Mouse (Mus musculus): Measurements from ENCODE around the gene Gorab. TPM values are rescaled to one million over a fixed set of nuclear protein-coding genes. Genes with fewer than 3 reads are reported as not detected.

Gene Gorab
- polyA plus RNA-seq, 1 experiment from 2014 or later: 41.9 TPM

GRCm38 (mm10) chr1:163390044-163390443, 13.4 kb downstream of the Gorab start:
- WGBS: 81% methylated on average over 4 of the region's 4 CpGs
- Histone ChIP-seq H3K9ac (replicated peaks; ENCODE audit: low read length) (no peak overlapping the region), H3K4me3 (ENCODE audit: low read depth, low read length) (no peak overlapping the region), H3K9me3 (replicated peaks; ENCODE audit: control insufficient read depth, low read length) (no peaks in the 10 kb centered on the region), H3K4me2 (ENCODE audit: low read depth, low read length) (no peak overlapping the region), H3K27ac (replicated peaks; ENCODE audit: low read depth, low read length) (no peak overlapping the region), H3K27me3 (ENCODE audit: control insufficient read depth, insufficient read depth, low read length) (no peaks in the 10 kb centered on the region), H3K4me1 (ENCODE audit: control insufficient read depth, insufficient read depth, low read length) (no peaks in the 10 kb centered on the region), H3K36me3 (replicated peaks; ENCODE audit: control insufficient read depth, insufficient read depth, low read depth, low read length) (no peaks in the 10 kb centered on the region; the same call in none of the 2 replicates)
- ATAC-seq (replicated peaks; ENCODE audit: insufficient number of reproducible peaks, low FRiP score, low TSS enrichment, low read depth) (no peak), DNase-seq (ENCODE audit: low spot score) (no peak)

- Histone ChIP-seq H3K9me3 (replicated peaks; ENCODE audit: control insufficient read depth, low read length) (no peaks in the 10 kb centered on the region), H3K27me3 (ENCODE audit: control insufficient read depth, insufficient read depth, low read length) (no peaks in the 10 kb centered on the region), H3K9ac (replicated peaks; ENCODE audit: low read length) (no peak overlapping the region), H3K27ac (replicated peaks; ENCODE audit: low read depth, low read length) (no peak overlapping the region), H3K36me3 (replicated peaks; ENCODE audit: control insufficient read depth, insufficient read depth, low read depth, low read length) (no peaks in the 10 kb centered on the region; the same call in 1 of the 2 replicates), H3K4me3 (ENCODE audit: low read depth, low read length) (no peak overlapping the region), H3K4me1 (ENCODE audit: control insufficient read depth, insufficient read depth, low read length) (no peaks in the 10 kb centered on the region), H3K4me2 (ENCODE audit: low read depth, low read length) (no peak overlapping the region)
- DNase-seq (ENCODE audit: low spot score): no peak
- WGBS: 82% methylated on average over 9 of the region's 9 CpGs
- ATAC-seq (replicated peaks; ENCODE audit: insufficient number of reproducible peaks, low FRiP score, low TSS enrichment, low read depth): no peak
Measured at GRCm38 (mm10) chr1:163386196-163386595, 17.3 kb downstream of the Gorab start.

GRCm38 (mm10) chr1:163383442-163384027, 19.9 kb downstream of the Gorab start:
- no peak overlapping the region for H3K27ac ChIP-seq (replicated peaks; ENCODE audit: low read depth, low read length)
- WGBS: 36% methylated on average over 5 of the region's 5 CpGs
- ATAC-seq (replicated peaks; ENCODE audit: insufficient number of reproducible peaks, low FRiP score, low TSS enrichment, low read depth): peak; percentile 86; the same call in 1 of the 2 replicates

DNA sequence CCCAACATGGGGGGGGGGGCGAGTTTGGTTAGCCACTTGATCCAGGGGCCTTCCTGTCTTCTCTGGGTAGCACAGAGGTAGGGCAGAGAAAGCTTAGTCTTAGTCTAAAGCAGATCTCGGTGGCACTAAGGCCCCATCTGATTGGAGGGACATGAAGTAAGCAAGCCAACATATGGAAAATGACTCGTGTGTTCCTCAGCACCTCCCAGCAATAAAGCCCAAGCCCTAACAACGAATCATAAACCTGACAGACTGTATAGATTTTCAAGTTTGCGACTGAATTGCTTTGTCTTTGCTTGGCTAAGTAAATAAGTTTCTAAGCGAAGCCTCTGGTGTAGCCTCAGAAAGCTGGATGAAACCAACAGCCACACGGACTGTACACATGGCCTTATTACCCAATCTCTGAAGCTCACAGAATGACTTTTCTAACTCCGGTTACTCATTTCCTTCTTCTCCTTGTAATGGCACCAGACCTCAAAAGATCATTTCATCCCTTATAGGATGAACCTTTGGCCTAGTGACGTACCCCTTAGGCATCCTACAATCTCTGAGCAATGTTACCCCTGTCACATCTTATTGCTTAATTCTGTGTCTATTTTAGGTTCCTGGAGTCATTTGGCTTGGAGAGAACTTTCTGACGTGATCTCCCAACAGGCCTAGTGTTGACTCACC, 21.3 kb downstream of the Gorab start:
- DNase-seq (ENCODE audit: low spot score) (no peak), ATAC-seq (replicated peaks; ENCODE audit: insufficient number of reproducible peaks, low FRiP score, low TSS enrichment, low read depth) (no peak)
- WGBS: 89% methylated on average over 10 of the region's 10 CpGs
- Histone ChIP-seq H3K36me3 (replicated peaks; ENCODE audit: control insufficient read depth, insufficient read depth, low read depth, low read length) (no peaks in the 10 kb centered on the region; the same call in 1 of the 2 replicates), H3K4me2 (ENCODE audit: low read depth, low read length) (no peak overlapping the region), H3K27me3 (ENCODE audit: control insufficient read depth, insufficient read depth, low read length) (no peaks in the 10 kb centered on the region), H3K4me1 (ENCODE audit: control insufficient read depth, insufficient read depth, low read length) (no peaks in the 10 kb centered on the region), H3K9ac (replicated peaks; ENCODE audit: low read length) (no peak overlapping the region), H3K27ac (replicated peaks; ENCODE audit: low read depth, low read length) (no peak overlapping the region), H3K9me3 (replicated peaks; ENCODE audit: control insufficient read depth, low read length) (no peaks in the 10 kb centered on the region), H3K4me3 (ENCODE audit: low read depth, low read length) (no peak overlapping the region)

More at GRCm38 (mm10) chr1:163383442-163384027, 19.9 kb downstream of the Gorab start:
- no peaks in the 10 kb centered on the region; the same call in 1 of the 2 replicates for H3K36me3 ChIP-seq (replicated peaks; ENCODE audit: control insufficient read depth, insufficient read depth, low read depth, low read length)
- H3K4me2 ChIP-seq (ENCODE audit: low read depth, low read length): no peak overlapping the region
- no peak overlapping the region for H3K9ac ChIP-seq (replicated peaks; ENCODE audit: low read length)
- H3K27me3 ChIP-seq (ENCODE audit: control insufficient read depth, insufficient read depth, low read length): no peaks in the 10 kb centered on the region
- no peak overlapping the region for H3K4me3 ChIP-seq (ENCODE audit: low read depth, low read length)
- H3K4me1 ChIP-seq (ENCODE audit: control insufficient read depth, insufficient read depth, low read length): no peaks in the 10 kb centered on the region
- DNase-seq (ENCODE audit: low spot score): peak; percentile 72
- no peaks in the 10 kb centered on the region for H3K9me3 ChIP-seq (replicated peaks; ENCODE audit: control insufficient read depth, low read length)

DNA sequence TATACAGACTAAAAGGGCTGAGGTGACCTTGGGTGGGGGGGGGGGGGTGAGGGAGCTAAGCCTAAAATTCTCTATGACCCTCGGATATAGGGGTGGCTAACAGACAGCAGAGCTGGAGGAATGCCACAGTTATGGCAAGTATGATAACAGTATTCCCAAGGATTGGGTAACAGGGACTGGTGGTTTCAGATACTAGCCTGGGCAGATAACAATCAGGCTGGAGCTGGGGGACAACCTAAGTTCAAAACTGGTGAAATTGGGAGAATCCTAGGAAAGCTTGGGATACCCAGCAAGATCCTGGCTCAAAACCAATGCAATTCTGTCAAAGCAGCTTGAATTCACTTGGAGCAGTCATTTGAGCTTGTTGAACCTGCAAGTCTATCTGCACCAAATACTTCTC, 22.9 kb downstream of the Gorab start:
- ATAC-seq (replicated peaks; ENCODE audit: insufficient number of reproducible peaks, low FRiP score, low TSS enrichment, low read depth) (no peak), DNase-seq (ENCODE audit: low spot score) (no peak)
- no peaks in the 10 kb centered on the region for H3K4me1 ChIP-seq (ENCODE audit: control insufficient read depth, insufficient read depth, low read length)
- H3K4me2 ChIP-seq (ENCODE audit: low read depth, low read length): no peak overlapping the region
- H3K36me3 ChIP-seq (replicated peaks; ENCODE audit: control insufficient read depth, insufficient read depth, low read depth, low read length): no peaks in the 10 kb centered on the region
- H3K4me3 ChIP-seq (ENCODE audit: low read depth, low read length): no peak overlapping the region
- no peak overlapping the region for H3K27ac ChIP-seq (replicated peaks; ENCODE audit: low read depth, low read length)
- H3K9me3 ChIP-seq (replicated peaks; ENCODE audit: control insufficient read depth, low read length): no peaks in the 10 kb centered on the region
- H3K9ac ChIP-seq (replicated peaks; ENCODE audit: low read length): no peak overlapping the region
- H3K27me3 ChIP-seq (ENCODE audit: control insufficient read depth, insufficient read depth, low read length): no peaks in the 10 kb centered on the region
- 75% methylated on average over 1 of the region's 1 CpGs for WGBS

DNA sequence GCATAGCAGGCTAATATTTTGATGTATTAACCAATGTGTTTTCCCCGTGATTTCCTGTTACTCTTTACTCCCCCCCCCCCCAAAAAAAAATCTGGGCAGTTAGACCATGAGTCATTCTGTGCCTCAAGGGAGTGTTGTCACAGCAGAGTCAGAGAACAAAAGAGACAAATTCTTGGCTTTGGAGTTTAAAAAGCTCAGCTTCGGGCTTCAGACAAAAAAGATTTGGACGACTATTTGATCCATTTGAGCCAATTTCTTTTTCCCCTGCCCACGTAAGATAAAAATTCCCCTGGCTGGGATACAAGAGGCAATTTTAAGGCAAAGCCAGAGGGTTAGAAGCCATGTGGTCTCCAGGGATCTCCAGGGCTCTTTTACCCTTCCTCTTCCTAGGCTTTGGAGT, 23.4 kb downstream of the Gorab start:
- WGBS: 51% methylated on average over 4 of the region's 4 CpGs

GRCm38 (mm10) chr1:163377924-163378323, 25.5 kb downstream of the Gorab start:
- Histone ChIP-seq H3K27ac (replicated peaks; ENCODE audit: low read depth, low read length) (no peak overlapping the region), H3K4me1 (ENCODE audit: control insufficient read depth, insufficient read depth, low read length) (no peaks in the 10 kb centered on the region), H3K9ac (replicated peaks; ENCODE audit: low read length) (no peak overlapping the region), H3K27me3 (ENCODE audit: control insufficient read depth, insufficient read depth, low read length) (no peaks in the 10 kb centered on the region), H3K36me3 (replicated peaks; ENCODE audit: control insufficient read depth, insufficient read depth, low read depth, low read length) (no peaks in the 10 kb centered on the region), H3K4me2 (ENCODE audit: low read depth, low read length) (no peak overlapping the region), H3K9me3 (replicated peaks; ENCODE audit: control insufficient read depth, low read length) (no peaks in the 10 kb centered on the region), H3K4me3 (ENCODE audit: low read depth, low read length) (no peak overlapping the region)
- no peak for ATAC-seq (replicated peaks; ENCODE audit: insufficient number of reproducible peaks, low FRiP score, low TSS enrichment, low read depth)
- WGBS: 21% methylated on average over 6 of the region's 6 CpGs
- DNase-seq (ENCODE audit: low spot score): peak; percentile 71

More for the DNA sequence above, 23.4 kb downstream of the Gorab start:
- Histone ChIP-seq H3K4me2 (ENCODE audit: low read depth, low read length) (no peak overlapping the region), H3K4me1 (ENCODE audit: control insufficient read depth, insufficient read depth, low read length) (no peaks in the 10 kb centered on the region), H3K27ac (replicated peaks; ENCODE audit: low read depth, low read length) (no peak overlapping the region), H3K36me3 (replicated peaks; ENCODE audit: control insufficient read depth, insufficient read depth, low read depth, low read length) (no peaks in the 10 kb centered on the region), H3K27me3 (ENCODE audit: control insufficient read depth, insufficient read depth, low read length) (no peaks in the 10 kb centered on the region), H3K4me3 (ENCODE audit: low read depth, low read length) (no peak overlapping the region), H3K9ac (replicated peaks; ENCODE audit: low read length) (no peak overlapping the region), H3K9me3 (replicated peaks; ENCODE audit: control insufficient read depth, low read length) (no peaks in the 10 kb centered on the region)
- ATAC-seq (replicated peaks; ENCODE audit: insufficient number of reproducible peaks, low FRiP score, low TSS enrichment, low read depth): no peak
- DNase-seq (ENCODE audit: low spot score): no peak

GRCm38 (mm10) chr1:163376818-163377581, 26.5 kb downstream of the Gorab start:
- H3K4me2 ChIP-seq (ENCODE audit: low read depth, low read length): no peak overlapping the region
- no peak overlapping the region for H3K9ac ChIP-seq (replicated peaks; ENCODE audit: low read length)
- H3K27me3 ChIP-seq (ENCODE audit: control insufficient read depth, insufficient read depth, low read length): no peaks in the 10 kb centered on the region
- DNase-seq (ENCODE audit: low spot score) (no peak), ATAC-seq (replicated peaks; ENCODE audit: insufficient number of reproducible peaks, low FRiP score, low TSS enrichment, low read depth) (no peak)
- 61% methylated on average over 6 of the region's 6 CpGs for WGBS
- no peaks in the 10 kb centered on the region for H3K9me3 ChIP-seq (replicated peaks; ENCODE audit: control insufficient read depth, low read length)
- no peaks in the 10 kb centered on the region for H3K4me1 ChIP-seq (ENCODE audit: control insufficient read depth, insufficient read depth, low read length)
- no peaks in the 10 kb centered on the region for H3K36me3 ChIP-seq (replicated peaks; ENCODE audit: control insufficient read depth, insufficient read depth, low read depth, low read length)
- H3K27ac ChIP-seq (replicated peaks; ENCODE audit: low read depth, low read length): no peak overlapping the region
- H3K4me3 ChIP-seq (ENCODE audit: low read depth, low read length): no peak overlapping the region

Measured in embryonic facial prominence, embryonic 11.5 days (tissue).